Mouse (Mus musculus) neural tube, embryonic 10.5 days (tissue): Measurements from ENCODE around the gene Csrnp3.
"Not testable (repeated sequence)": the region's sequence is repeated elsewhere in the genome, so short reads cannot be mapped to it uniquely, and the experiment has no call there.

Experiments used
- DNase-seq: peaks from one replicate; pipeline ENCODE4 v3.0.0-alpha.2; 2017; ENCODE audit warnings: low spot score; ENCODE audit errors: extremely low spot score

Csrnp3 gene

DNA sequence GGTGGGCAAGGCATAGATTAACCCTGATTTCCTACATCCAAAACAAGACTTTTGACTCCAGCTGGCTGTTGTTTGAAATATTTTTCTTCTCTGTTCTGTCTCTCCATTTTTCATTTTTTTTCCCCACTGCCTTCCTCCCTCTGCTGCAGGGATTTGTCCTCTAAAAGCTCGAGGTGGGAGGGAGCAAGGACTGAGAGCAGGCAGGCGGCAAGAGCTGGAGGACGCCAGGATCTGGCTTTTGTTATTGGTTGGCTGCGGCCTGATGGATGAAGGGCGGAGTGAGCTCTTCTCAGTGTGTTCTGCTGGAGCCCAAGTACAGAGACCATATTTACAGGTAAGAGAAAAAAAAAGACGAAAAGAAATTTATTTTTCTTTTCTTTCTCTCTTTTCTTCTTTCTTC, at the start of gene Csrnp3:
TSS of gene Csrnp3 (plus strand) at position 217 of the 400 bp plus-strand sequence.
- peak; percentile 66 for DNase-seq

GRCm38 (mm10) chr2:65801054-65801709, 44.4 kb upstream of the Csrnp3 start:
- no peak for DNase-seq

GRCm38 (mm10) chr2:65806556-65806955, 39.0 kb upstream of the Csrnp3 start:
- no peak for DNase-seq

DNA sequence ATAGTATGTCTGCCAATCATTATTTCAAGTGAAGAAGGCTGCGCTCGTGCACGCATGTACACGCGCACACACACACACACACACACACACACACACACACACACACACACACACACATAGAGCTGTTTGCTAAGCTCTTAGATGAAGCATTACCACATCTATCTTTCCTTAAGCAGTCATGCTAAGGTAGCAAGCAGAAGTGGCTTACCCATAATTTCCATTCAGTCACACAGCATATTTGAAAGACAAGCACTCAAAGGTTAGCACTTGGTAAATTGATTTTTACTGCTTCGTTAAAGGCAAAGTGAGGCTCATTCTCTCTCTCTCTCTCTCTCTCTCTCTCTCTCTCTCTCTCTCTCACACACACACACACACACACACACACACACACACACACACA, 34.4 kb upstream of the Csrnp3 start:
- not testable (repeated sequence) for DNase-seq

- peak; percentile 42 for DNase-seq
These were observed 27.3 kb upstream of the Csrnp3 start for GRCm38 (mm10) chr2:65818080-65818796.

GRCm38 (mm10) chr2:65820114-65820769, 25.3 kb upstream of the Csrnp3 start:
- no peak for DNase-seq

DNA sequence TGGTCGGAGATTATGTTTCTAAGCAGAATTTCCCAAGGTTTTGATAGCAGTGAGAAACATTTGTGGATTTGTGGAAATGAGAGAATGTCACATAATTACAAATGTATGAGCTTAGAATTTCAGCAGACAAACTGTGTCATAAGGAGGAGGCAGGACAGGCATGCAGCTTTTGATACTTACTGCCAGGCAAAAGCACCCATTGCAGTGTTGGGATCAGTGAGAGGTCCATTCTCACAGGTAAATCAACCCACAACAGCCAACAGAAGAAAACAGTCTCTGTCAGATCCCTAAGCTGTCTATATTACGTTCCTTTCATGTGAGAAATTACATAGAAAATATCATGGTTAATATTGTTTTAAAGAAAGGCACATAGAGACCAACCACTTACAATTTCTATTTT, 19.3 kb upstream of the Csrnp3 start:
- DNase-seq = no peak

DNA sequence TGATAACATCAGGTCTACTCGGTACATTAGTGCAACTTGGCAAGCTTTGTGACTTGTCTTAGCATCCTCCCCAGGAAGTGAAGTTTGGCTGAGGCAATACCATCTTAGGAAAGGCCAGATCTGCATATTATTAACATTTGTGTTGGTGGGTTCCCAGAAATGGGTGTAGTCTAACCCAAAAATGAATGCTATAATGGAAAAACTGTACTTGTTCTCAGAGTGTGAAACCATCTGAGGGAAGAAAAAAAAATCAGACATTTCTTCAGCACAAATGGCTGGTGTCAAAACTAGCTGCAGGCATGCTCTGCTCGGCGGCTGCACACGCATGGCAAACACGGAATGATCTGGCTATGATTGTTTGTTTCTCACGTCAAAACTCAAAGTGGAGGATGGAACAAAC, 18.8 kb upstream of the Csrnp3 start:
- DNase-seq = no peak

GRCm38 (mm10) chr2:65828699-65829098, 16.9 kb upstream of the Csrnp3 start:
- DNase-seq = no peak

- no peak for DNase-seq
These were observed 12.7 kb upstream of the Csrnp3 start for GRCm38 (mm10) chr2:65832738-65833395.

DNA sequence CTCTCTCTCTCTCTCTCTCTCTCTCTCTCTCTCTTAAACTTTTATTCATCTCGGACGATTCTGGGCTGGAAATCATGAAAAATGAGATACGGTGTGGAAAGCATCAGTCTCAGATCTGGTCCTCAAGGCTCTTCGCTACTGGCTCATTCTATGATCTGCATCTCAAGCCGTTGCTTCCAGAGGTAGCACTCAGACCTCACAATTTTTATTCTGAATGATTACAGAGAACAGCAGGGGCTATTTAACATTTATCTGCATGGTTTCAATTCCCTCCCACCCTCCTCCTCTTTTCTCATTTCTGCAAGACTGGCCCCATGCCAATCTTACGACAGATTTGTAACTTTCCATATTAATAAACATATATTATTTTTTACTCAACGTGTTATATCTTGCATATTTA, 12.1 kb upstream of the Csrnp3 start:
- DNase-seq = no peak

GRCm38 (mm10) chr2:65841606-65842005, 4.0 kb upstream of the Csrnp3 start:
- no peak for DNase-seq

DNA sequence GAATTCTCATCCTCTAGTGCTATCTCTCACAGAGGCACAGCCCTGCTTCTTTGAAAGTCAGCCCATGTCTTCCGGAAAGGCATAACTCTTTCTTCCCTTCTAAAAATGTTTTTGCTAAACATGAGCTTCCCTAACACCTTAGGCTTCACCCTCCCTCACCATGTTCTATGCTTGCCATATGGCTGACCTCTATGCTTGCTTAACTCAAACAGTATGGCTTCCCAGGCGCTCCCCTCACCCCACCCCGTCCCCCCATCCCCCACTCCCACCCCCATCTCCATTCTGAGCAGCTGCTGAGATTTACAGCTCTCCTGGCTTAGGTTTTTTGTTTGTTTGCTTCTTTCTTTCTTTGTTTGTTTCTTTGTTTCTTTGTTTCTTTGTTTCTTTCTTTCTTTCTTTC, 3.2 kb upstream of the Csrnp3 start:
- DNase-seq = peak; percentile 32

GRCm38 (mm10) chr2:65846000-65846755, 611 bp downstream of the Csrnp3 start:
- DNase-seq = peak; percentile 48

- peak; percentile 42 for DNase-seq
These were observed 2.0 kb downstream of the Csrnp3 start for GRCm38 (mm10) chr2:65847463-65848110.

GRCm38 (mm10) chr2:65848706-65849105, 3.1 kb downstream of the Csrnp3 start:
- DNase-seq = no peak

GRCm38 (mm10) chr2:65850282-65850681, 4.7 kb downstream of the Csrnp3 start:
- not testable (repeated sequence) for DNase-seq

- no peak for DNase-seq
These were observed 11.2 kb downstream of the Csrnp3 start for GRCm38 (mm10) chr2:65856791-65857190.

- no peak for DNase-seq
These were observed 14.5 kb downstream of the Csrnp3 start for GRCm38 (mm10) chr2:65859767-65860727.
